ENCODE assay signal across 8 mouse cellular contexts in genomic region chr10:80854913-80855748, GRCm38 (mm10). TPM values are rescaled to one million over a fixed set of nuclear protein-coding genes. Genes with fewer than 3 reads are reported as not detected.
DNase-seq lines count a peak whose midpoint lies in the region; ATAC-seq lines count a peak whose summit lies in the region.

Lsm7 (minus strand) TSS chr10:80855209.
Sppl2b (plus strand) TSS chr10:80855275.

- peak; percentile 82 for ATAC-seq in hindbrain, embryonic 13.5 days (ENCODE audit: low FRiP score)

- no peaks in the 10 kb centered on the region for H3K27me3 ChIP-seq in hindbrain, embryonic 13.5 days

- peak within 1 kb of the TSS; percentile 95 for H3K4me3 ChIP-seq in hindbrain, embryonic 13.5 days

- peak within 1 kb of the TSS; percentile 100 for H3K4me2 ChIP-seq in hindbrain, embryonic 13.5 days

- no peaks in the 10 kb centered on the region for H3K9me3 ChIP-seq in hindbrain, embryonic 13.5 days

- WGBS in hindbrain, embryonic 13.5 days = under 1% methylated on average over 79 of the region's 81 CpGs

- H3K36me3 ChIP-seq in hindbrain, embryonic 13.5 days = peaks cover 30% of the 10 kb centered on the region

- DNase-seq in NIH3T3 (ENCODE audit: low read depth) = peak; percentile 99
- DNase-seq in cerebellum, postnatal 10 days = peak; percentile 99
- DNase-seq in frontal cortex, postnatal 14 days (ENCODE audit: low spot score in 2 of 2) = peak; percentile 91 to 96
- peak; percentile 96 to 99 for DNase-seq in layer of hippocampus, postnatal 25 days (ENCODE audit: extremely low spot score in 1 of 2, low spot score in 1 of 2)
- peak; percentile 96 for DNase-seq in lung, postnatal 25 days (ENCODE audit: low spot score)
- peak; percentile 97 for DNase-seq in retina, embryonic 14.5 days (ENCODE audit: low spot score)
- DNase-seq in thymus, postnatal 4 days = peak; percentile 99

- peak within 1 kb of the TSS; percentile 82 for H3K27ac ChIP-seq in hindbrain, embryonic 13.5 days

- peaks cover 48% of the 10 kb centered on the region for H3K4me1 ChIP-seq in hindbrain, embryonic 13.5 days (replicated peaks)

- H3K9ac ChIP-seq in hindbrain, embryonic 13.5 days = peak within 1 kb of the TSS; percentile 95

RNA-seq across cellular contexts. Expression of gene Lsm7, which starts in this region (rescaled TPM):
- polyA plus RNA-seq in hindbrain, embryonic 13.5 days (2015; fragmentation: Nextera tagmentation; extraction: Ambion mirVana) = 210 and 237 TPM in 2 replicates
- total RNA-seq in layer of hippocampus, postnatal 25 days (2021) = 10 to 100 TPM; 41.5 to 43.8 TPM

RNA-seq across cellular contexts. Expression of gene Sppl2b, which starts in this region (rescaled TPM):
- 63.6 and 68.8 TPM in 2 replicates for polyA plus RNA-seq in hindbrain, embryonic 13.5 days (2015; fragmentation: Nextera tagmentation; extraction: Ambion mirVana)
- total RNA-seq in layer of hippocampus, postnatal 25 days (2021) = 10 to 100 TPM; 61.5 to 65.7 TPM

Comparison
In these comparisons a context has a peak if more than half of its experiments do, and no peak if none do; other contexts are left out.
1. Peak in every context shown above with its lines: DNase-seq, ATAC-seq, H3K4me3 ChIP-seq and H3K27ac ChIP-seq.